Mouse (Mus musculus): ENCODE results near the gene Hes2.

DNA sequence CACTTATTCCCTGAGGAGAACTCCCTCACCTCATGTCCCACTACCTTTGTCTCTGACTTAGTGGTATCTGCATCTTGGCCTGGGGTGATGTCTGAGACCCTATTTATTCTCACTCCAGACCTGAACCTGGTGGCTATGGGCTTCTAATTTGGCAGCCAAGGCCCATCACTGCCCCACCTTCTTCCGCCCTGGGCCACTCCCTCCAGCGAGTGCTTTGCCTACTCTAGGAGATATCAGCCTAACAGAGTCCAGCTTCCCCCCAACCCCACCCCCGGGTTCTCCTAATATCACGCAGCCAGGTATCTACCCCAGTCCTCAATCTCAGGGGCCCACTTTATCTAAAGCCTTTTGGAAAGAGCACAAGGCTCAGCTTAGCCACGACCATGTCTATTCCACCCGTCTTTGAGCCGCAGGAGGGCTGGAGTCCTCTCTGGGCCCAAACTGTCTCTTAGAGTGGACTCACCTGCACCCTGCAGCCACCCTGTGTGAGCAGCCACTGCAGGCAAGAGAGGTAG, 7.2 kb upstream of the Hes2 start:
- no peak for TF ChIP-seq HCFC1 (IDR thresholded peaks at IDR 0.05; ENCODE audit: borderline replicate concordance, insufficient read depth, low read length)
- TF ChIP-seq CHD2 (IDR thresholded peaks at IDR 0.05; ENCODE audit: low read depth, low read length), result no peak
- no peak for TF ChIP-seq ZC3H11A (IDR thresholded peaks at IDR 0.05; ENCODE audit: borderline replicate concordance, low read depth, low read length)
- no peak for TF ChIP-seq MAFK (IDR thresholded peaks at IDR 0.05; ENCODE audit: insufficient read depth, low read depth, low read length)

Measured in ES-E14 (cell line).